Mouse (Mus musculus): ENCODE measurements around the gene Mthfs. TPM values are rescaled to one million over a fixed set of nuclear protein-coding genes. Genes with fewer than 3 reads are reported as not detected.
"Not testable (repeated sequence)": the region's sequence is repeated elsewhere in the genome, so short reads cannot be mapped to it uniquely, and the experiment has no call there.

Mthfs gene
- 10 to 100 TPM; 10.3 to 16.4 TPM for total RNA-seq (2021)
- long read RNA-seq, experiment 1, partial matches to known transcripts: 1 of 10 reads
- long read RNA-seq, experiment 1, other reads (novel, unspliced or antisense): 7 of 10 reads
- long read RNA-seq, experiment 2, partial matches to known transcripts: 1 of 13 reads
- long read RNA-seq, experiment 2, other reads (novel, unspliced or antisense): 7 of 13 reads

GRCm38 (mm10) chr9:89210353-89211064 is at the start of gene Mthfs:
Gene Mthfs, plus strand, starts transcription at chr9:89210676.
- DNase-seq; intact Hi-C loops (cut with DNase I): not testable (repeated sequence)
- TF ChIP-seq CTCF (IDR thresholded peaks at IDR 0.05): peak; percentile 35; the same call in 1 of the 2 replicates
- Histone ChIP-seq H3K27ac (peak within 1 kb of the TSS; percentile 84), H3K4me3 (peak within 1 kb of the TSS; percentile 72)

DNA sequence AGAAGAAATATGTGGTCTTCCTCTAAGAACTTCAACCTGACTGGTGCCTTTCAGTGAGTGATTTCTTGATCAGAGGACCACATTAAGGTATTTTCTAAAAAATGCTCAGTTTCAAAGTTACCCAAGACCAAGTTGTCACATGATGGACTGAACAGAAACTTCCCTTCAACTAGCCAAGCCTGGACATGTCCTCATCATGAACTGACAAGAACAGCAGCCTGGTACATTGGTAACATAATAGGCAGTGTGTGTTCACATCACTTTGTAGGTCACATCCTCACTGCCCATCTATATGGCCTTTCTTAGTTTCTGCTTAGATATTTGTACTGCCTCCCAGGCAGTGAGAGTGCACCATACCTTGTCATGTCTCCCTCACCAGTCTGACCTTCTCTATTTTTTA is 37.9 kb upstream of the Mthfs start:
- DNase-seq; H3K4me3 ChIP-seq; H3K27ac ChIP-seq; intact Hi-C loops (cut with DNase I): not testable (repeated sequence)

GRCm38 (mm10) chr9:89178833-89179232 is 31.6 kb upstream of the Mthfs start:
- H3K27ac ChIP-seq; intact Hi-C loops (cut with DNase I); H3K4me3 ChIP-seq: not testable (repeated sequence)
- TF ChIP-seq CTCF (IDR thresholded peaks at IDR 0.05): peak; percentile 58
- DNase-seq: peak; percentile 49

- intact Hi-C loops (cut with DNase I); H3K4me3 ChIP-seq; H3K27ac ChIP-seq; DNase-seq: not testable (repeated sequence)
Measured at GRCm38 (mm10) chr9:89179469-89179868, 31.0 kb upstream of the Mthfs start.

DNA sequence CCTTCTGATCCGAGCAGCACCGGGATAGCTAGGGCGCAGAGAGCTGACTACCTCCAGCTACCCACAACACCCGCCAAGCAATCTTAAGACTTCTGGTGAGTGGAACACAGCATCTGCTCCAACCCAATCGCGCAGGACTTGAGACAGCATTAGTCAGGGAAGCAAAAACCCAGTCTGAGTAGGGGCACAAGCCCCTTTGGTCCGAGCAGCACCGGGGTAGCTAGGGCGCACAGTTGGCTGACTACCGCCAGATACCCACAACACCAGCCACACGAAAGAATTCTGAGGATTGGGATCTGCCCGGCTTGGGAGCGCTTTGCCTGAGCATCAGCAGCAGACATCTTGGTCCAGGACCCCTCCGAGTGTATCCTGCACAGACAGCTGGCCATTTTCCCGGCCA is 23.5 kb upstream of the Mthfs start:
- H3K4me3 ChIP-seq; DNase-seq; intact Hi-C loops (cut with DNase I); H3K27ac ChIP-seq: not testable (repeated sequence)

DNA sequence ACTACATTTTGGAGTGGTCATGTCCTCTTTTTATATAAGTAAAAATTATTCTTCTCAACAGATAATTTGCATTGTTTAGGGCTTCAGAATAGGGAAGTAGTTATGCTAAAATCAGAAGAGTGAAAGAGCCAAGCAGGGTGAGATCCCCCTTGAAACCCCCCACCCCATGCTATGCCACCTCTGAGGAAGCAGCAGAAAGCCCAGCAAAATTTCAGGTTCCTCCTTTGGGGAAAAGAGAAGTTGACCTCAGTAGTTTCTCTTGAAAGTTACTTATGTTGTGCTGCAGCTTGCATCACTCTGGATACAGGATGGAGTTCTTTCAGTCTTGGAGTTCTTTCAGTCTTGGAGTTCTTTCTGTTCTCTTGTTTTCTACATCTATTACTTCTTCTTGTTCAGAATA is 15.0 kb upstream of the Mthfs start:
- intact Hi-C loops (cut with DNase I); H3K4me3 ChIP-seq; H3K27ac ChIP-seq; DNase-seq: not testable (repeated sequence)

GRCm38 (mm10) chr9:89197509-89197908 is 13.0 kb upstream of the Mthfs start:
- H3K27ac ChIP-seq; H3K4me3 ChIP-seq; intact Hi-C loops (cut with DNase I); DNase-seq: not testable (repeated sequence)

DNA sequence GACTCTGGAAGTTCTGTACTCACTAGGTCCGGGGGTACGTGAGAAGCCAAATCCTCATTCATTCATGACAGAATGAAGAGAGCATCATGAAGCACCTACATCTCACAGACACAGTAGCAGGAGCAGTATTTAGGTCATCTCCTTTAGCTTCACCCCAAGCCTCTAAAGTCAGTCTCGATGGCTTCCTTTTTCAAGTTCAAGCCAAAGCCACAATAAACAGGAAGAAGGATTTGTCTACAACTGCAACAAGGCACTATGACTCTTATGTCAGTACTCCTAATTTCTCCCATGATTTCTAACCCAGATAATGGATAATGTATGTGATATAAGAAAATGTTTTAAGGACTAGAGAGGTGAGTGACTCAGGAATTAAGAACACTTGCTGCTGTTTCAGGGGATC is 12.1 kb upstream of the Mthfs start:
- DNase-seq; H3K4me3 ChIP-seq; H3K27ac ChIP-seq; intact Hi-C loops (cut with DNase I): not testable (repeated sequence)

- DNase-seq; H3K4me3 ChIP-seq; H3K27ac ChIP-seq; intact Hi-C loops (cut with DNase I): not testable (repeated sequence)
Measured at GRCm38 (mm10) chr9:89198969-89199416, 11.5 kb upstream of the Mthfs start, which contains the start of the genes Bcl2a1b and Gm29094. Gene Bcl2a1b, plus strand, starts transcription at chr9:89199209. Gene Gm29094, plus strand, starts transcription at chr9:89199379.

DNA sequence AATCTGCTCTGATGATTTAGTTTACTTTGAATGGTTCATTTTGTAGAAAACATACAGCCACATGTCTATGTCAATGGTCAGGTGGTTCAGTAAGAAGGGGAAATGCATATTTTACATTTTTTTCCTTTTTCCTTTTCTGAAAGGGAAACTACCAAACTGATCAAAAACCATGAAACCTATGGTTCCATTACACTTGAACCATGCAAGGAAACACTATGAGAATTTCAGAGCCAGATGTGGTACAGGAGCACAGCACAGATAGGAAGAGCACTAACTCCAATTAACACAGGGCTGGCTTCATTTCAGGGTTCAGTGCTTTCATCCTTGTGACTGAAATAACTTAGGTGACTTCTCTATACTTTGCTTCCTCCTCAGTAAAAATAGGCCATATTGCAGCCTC is 8.2 kb upstream of the Mthfs start:
- intact Hi-C loops (cut with DNase I); H3K4me3 ChIP-seq; H3K27ac ChIP-seq; DNase-seq: not testable (repeated sequence)

DNA sequence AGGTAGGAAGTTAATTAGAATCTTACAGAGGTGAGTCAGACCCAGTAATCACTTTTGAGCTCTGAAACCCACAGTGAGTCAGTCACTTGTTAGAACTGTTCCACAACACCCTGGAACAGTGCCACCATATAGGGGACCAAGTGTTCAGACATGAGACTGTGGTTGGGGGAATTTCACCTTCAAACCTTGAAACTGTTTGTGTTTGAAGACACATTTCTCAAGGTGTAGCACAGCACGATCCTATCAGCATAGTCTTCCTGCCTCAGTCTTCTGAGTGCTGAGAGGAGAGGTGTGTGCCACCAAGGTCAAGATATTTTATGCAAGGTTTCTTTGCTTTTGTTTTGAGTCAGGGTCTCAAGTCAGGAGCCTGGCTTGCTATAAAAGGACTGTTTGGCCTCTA is 1.5 kb upstream of the Mthfs start:
- intact Hi-C loops (cut with DNase I); DNase-seq; H3K4me3 ChIP-seq; H3K27ac ChIP-seq: not testable (repeated sequence)

GRCm38 (mm10) chr9:89211065-89211858 is 786 bp downstream of the Mthfs start:
- H3K27ac ChIP-seq: peak overlapping the region; percentile 84
- intact Hi-C loops (cut with DNase I): not testable (repeated sequence)
- DNase-seq: peak; percentile 85
- peak overlapping the region; percentile 72 for H3K4me3 ChIP-seq

DNA sequence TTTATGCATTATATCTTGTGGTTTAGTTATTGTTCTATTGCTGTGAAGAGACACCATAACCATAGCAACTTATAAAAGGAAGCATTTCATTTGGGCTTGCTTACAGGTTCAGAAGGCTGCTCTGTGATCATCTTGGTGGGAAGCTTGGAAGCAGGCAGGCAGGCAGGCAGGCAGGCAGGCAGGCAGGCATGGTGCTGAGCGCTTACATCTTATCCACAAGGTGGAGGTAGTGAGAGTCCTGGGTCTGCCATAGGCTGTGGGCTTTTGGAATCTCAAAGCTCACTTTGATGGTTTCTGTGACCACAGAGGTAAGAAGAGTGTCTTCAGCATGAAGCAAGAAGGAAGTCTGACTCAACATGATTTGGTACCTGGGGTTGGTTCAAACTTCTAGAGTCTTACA is 2.0 kb downstream of the Mthfs start:
- H3K4me3 ChIP-seq; intact Hi-C loops (cut with DNase I); H3K27ac ChIP-seq: not testable (repeated sequence)
- DNase-seq: peak; percentile 26
- TF ChIP-seq CTCF (IDR thresholded peaks at IDR 0.05): peak; percentile 36; the same call in 1 of the 2 replicates

DNA sequence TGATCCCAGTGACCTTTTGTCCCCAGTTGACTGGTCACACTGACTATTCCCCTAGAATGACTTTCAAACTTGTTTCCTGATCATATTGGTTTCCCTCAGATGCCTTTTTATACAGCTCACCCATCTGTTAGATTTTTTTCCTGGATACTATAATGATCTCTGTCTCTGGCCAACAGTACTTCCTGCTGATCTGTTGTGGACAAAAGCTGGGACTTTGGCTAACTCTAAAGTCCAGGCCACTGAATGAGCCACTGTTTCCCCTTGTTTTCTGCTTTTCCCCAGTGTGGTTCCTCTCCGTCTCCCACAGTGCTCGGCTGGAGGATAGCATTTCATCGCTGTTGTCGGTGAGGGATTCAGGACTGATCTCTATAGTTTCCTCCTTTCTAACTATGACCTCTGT is 7.7 kb downstream of the Mthfs start:
- H3K27ac ChIP-seq; intact Hi-C loops (cut with DNase I); H3K4me3 ChIP-seq; DNase-seq: not testable (repeated sequence)

GRCm38 (mm10) chr9:89219668-89220067 is 9.2 kb downstream of the Mthfs start:
- intact Hi-C loops (cut with DNase I); H3K27ac ChIP-seq; DNase-seq; H3K4me3 ChIP-seq: not testable (repeated sequence)

GRCm38 (mm10) chr9:89220704-89221287 is 10.3 kb downstream of the Mthfs start:
- intact Hi-C loops (cut with DNase I); DNase-seq; H3K4me3 ChIP-seq; H3K27ac ChIP-seq: not testable (repeated sequence)
